Mouse (Mus musculus) heart, postnatal 0 days (tissue): ENCODE measurements at regions not wholly inside any gene's neighbourhood (a gene's known extent, or its start where the extent isn't known, plus 50 kb on each side); places are given as distances from the start of the nearest gene placed in this dataset.

Experiments
- CTCF ChIP-seq: IDR thresholded peaks from 2 replicates; pipeline ENCODE4 v1.5.1; 2016; ENCODE audit warnings: antibody characterized with exemption, control low read depth, low read depth
- EP300 ChIP-seq: IDR thresholded peaks from 2 replicates; pipeline ENCODE4 v1.6.1; 2016; ENCODE audit warnings: antibody characterized with exemption, low read depth

DNA sequence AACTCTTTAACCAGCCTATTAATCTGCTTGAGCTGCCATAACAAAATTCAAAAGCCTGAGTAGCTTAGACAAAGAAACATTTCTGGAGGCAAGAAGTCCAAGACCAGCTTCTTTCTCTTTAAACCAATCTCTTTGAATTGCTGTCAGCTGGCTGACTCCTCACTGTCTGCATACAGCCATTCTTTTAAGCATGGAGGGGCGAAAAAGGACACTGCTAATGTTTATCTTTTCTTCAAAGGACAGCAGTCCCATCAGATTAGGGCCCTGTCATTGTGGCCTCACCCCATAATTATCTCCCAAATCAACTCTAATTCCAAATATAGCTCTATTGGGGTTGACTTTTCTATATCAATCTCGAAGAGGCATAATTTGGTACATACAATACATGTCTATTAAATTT, 813.1 kb upstream of the Lcorl start:
- TF ChIP-seq CTCF (no peak), EP300 (no peak)
